8 mouse cellular contexts compared by ENCODE assay signal in the genomic region with DNA sequence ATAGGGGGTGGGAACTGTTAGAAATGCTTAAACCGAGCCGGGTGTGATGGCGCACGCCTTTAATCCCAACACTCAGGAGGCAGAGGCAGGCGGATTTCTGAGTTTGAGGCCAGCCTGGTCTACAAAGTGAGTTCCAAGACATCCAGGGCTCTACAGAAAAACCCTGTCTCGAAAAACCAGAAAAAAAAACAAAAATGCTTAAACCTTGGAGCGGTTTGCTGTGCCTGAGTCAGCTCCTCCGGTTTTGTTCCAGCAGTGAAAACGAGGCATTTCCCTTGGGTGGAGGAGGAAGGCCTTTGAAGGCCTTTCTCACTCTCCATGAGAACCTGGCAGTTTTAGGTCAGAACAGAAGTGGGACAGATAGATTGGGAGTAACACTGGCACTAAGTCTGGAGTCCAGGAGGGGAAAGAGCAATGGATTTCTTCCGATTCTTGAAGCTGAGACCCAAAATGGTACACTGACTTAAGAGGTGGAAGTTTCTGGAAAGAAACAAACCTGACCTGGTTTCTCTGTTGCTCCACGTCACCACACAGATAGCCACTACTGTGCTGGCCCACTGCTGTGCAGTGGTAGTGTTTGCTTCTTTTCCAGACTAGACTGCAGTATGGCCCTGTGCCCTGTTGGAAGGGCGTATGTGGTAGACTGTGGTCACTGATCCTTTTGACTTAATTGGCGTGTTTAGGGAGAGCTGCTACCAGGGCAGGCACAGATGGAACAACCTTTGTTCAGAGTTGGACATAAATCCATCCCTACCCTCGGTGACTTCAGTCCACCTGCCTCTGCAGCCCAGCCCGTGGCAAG. TPM values are rescaled to one million over a fixed set of nuclear protein-coding genes. Genes with fewer than 3 reads are reported as not detected.
DNase-seq lines count a peak whose midpoint lies in the region; ATAC-seq and TF ChIP-seq lines count a peak whose summit lies in the region.

No protein-coding gene starts in this region.

- H3K9me3 ChIP-seq in G1E (replicated peaks), result no peaks in the 10 kb centered on the region
- no peaks in the 10 kb centered on the region for H3K9me3 ChIP-seq in forebrain, embryonic 15.5 days
- no peaks in the 10 kb centered on the region for H3K9me3 ChIP-seq in kidney, postnatal 0 days (replicated peaks; ENCODE audit: low read length)
- no peaks in the 10 kb centered on the region for H3K9me3 ChIP-seq in neural tube, embryonic 15.5 days (replicated peaks)

- intact Hi-C loops in gastrocnemius, postnatal 14 days (cut with DNase I; ENCODE audit: low total_unique reads), result no loop called here

- H3K27me3 ChIP-seq in G1E (ENCODE audit: insufficient read depth, low read length), result no peaks in the 10 kb centered on the region
- H3K27me3 ChIP-seq in forebrain, embryonic 15.5 days, result no peaks in the 10 kb centered on the region
- H3K27me3 ChIP-seq in kidney, postnatal 0 days (ENCODE audit: insufficient read depth, low read length), result no peaks in the 10 kb centered on the region
- H3K27me3 ChIP-seq in neural tube, embryonic 15.5 days (replicated peaks), result no peaks in the 10 kb centered on the region

- peak overlapping the region; percentile 85 for H3K27ac ChIP-seq in forebrain, embryonic 15.5 days (replicated peaks)
- peak overlapping the region; percentile 87 for H3K27ac ChIP-seq in kidney, postnatal 0 days
- peak overlapping the region; percentile 94 for H3K27ac ChIP-seq in neural tube, embryonic 15.5 days (replicated peaks)

- DNase-seq in gastrocnemius, postnatal 14 days, result peak; percentile 50
- DNase-seq in gastrocnemius, adult 8-10 months (ENCODE audit: low spot score in 2 of 2), result no peak
- no peak for DNase-seq in G1E (ENCODE audit: low spot score)
- no peak for DNase-seq in kidney, postnatal 0 days (ENCODE audit: low spot score)
- no peak for DNase-seq in right cerebral cortex, adult 18-20 months

- peaks cover 62% of the 10 kb centered on the region for H3K4me1 ChIP-seq in G1E (ENCODE audit: insufficient read depth, low read depth, low read length)
- H3K4me1 ChIP-seq in forebrain, embryonic 15.5 days, result peaks cover 52% of the 10 kb centered on the region
- H3K4me1 ChIP-seq in kidney, postnatal 0 days (replicated peaks; ENCODE audit: insufficient read depth, low read length), result peaks cover 16% of the 10 kb centered on the region
- peaks cover 58% of the 10 kb centered on the region for H3K4me1 ChIP-seq in neural tube, embryonic 15.5 days

- ATAC-seq in G1E (ENCODE audit: extremely low read depth, insufficient number of reproducible peaks, low FRiP score, poor library complexity, severe bottlenecking), result no peak
- no peak for ATAC-seq in forebrain, embryonic 15.5 days (replicated peaks)
- no peak for ATAC-seq in kidney, postnatal 0 days (replicated peaks; ENCODE audit: low FRiP score, low read depth)
- ATAC-seq in neural tube, embryonic 15.5 days (ENCODE audit: low FRiP score), result no peak
- no peak for ATAC-seq in megakaryocyte progenitor cell, adult 5-6 weeks (replicated peaks; ENCODE audit: poor library complexity)

- H3K4me3 ChIP-seq in G1E (ENCODE audit: low read depth, low read length), result peak overlapping the region; percentile 92; the same call in 1 of the 2 replicates
- H3K4me3 ChIP-seq in forebrain, embryonic 15.5 days, result peak overlapping the region; percentile 57
- peak overlapping the region; percentile 81; the same call in 1 of the 2 replicates for H3K4me3 ChIP-seq in kidney, postnatal 0 days (replicated peaks; ENCODE audit: low read depth, low read length)
- peak overlapping the region; percentile 92 for H3K4me3 ChIP-seq in neural tube, embryonic 15.5 days (replicated peaks)

- TF ChIP-seq CTCF in G1E (IDR thresholded peaks at IDR 0.05; ENCODE audit: low read depth, low read length), result no peak
- TF ChIP-seq CTCF in kidney, postnatal 0 days (IDR thresholded peaks at IDR 0.05; ENCODE audit: low read depth), result no peak

- 62% methylated on average over 15 of the region's 15 CpGs for WGBS in forebrain, embryonic 15.5 days
- 58% methylated on average over 15 of the region's 15 CpGs for WGBS in kidney, postnatal 0 days
- 59% methylated on average over 15 of the region's 15 CpGs for WGBS in neural tube, embryonic 15.5 days

- peaks cover 43% of the 10 kb centered on the region for H3K36me3 ChIP-seq in G1E (replicated peaks)
- peaks cover 19% of the 10 kb centered on the region for H3K36me3 ChIP-seq in forebrain, embryonic 15.5 days
- H3K36me3 ChIP-seq in kidney, postnatal 0 days (ENCODE audit: insufficient read depth, low read length), result peaks cover 18% of the 10 kb centered on the region; the same call in 1 of the 2 replicates
- peaks cover 19% of the 10 kb centered on the region for H3K36me3 ChIP-seq in neural tube, embryonic 15.5 days

- peak overlapping the region; percentile 67 for H3K4me2 ChIP-seq in forebrain, embryonic 15.5 days (replicated peaks)
- peak overlapping the region; percentile 73 for H3K4me2 ChIP-seq in kidney, postnatal 0 days (ENCODE audit: low read length)
- peak overlapping the region; percentile 86 for H3K4me2 ChIP-seq in neural tube, embryonic 15.5 days

- peak overlapping the region; percentile 34; the same call in 1 of the 2 replicates for H3K9ac ChIP-seq in forebrain, embryonic 15.5 days (replicated peaks)
- peak overlapping the region; percentile 31; the same call in 1 of the 2 replicates for H3K9ac ChIP-seq in kidney, postnatal 0 days (ENCODE audit: low read depth, low read length)
- H3K9ac ChIP-seq in neural tube, embryonic 15.5 days (replicated peaks), result peak overlapping the region; percentile 75

RNA-seq across cellular contexts. Expression of a gene that starts 1.4 kb away (rescaled TPM):
- 10 to 100 TPM; 12.0 to 12.3 TPM for total RNA-seq in gastrocnemius, postnatal 14 days (2021)
- total RNA-seq in gastrocnemius, adult 8-10 months (2022), result 1 to 10 TPM; 4.8 to 7.0 (median 6.3) TPM
- total RNA-seq in G1E (2014; fragmentation: Nextera tagmentation) (7.0 and 12.5 TPM in 2 replicates), G1E (2017) (7.3 and 9.4 TPM in 2 replicates)
- 6.3 and 9.2 TPM in 2 replicates for polyA plus RNA-seq in G1E (2012)
- 16.6 and 17.1 TPM in 2 replicates for polyA plus RNA-seq in forebrain, embryonic 15.5 days (2015; fragmentation: Nextera tagmentation; extraction: Ambion mirVana)
- polyA plus RNA-seq in kidney, postnatal 0 days (2015; fragmentation: Nextera tagmentation; extraction: Ambion mirVana), result 14.6 and 16.6 TPM in 2 replicates
- 16.5 and 17.3 TPM in 2 replicates for polyA plus RNA-seq in neural tube, embryonic 15.5 days (2015; fragmentation: Nextera tagmentation; extraction: Ambion mirVana)
- 5.5 and 6.2 TPM in 2 replicates for total RNA-seq in megakaryocyte progenitor cell, adult 5-6 weeks (2015)
- total RNA-seq in megakaryocyte progenitor cell, adult 5-6 weeks (2017), result 4.3 and 7.2 TPM in 2 replicates

RNA-seq across cellular contexts. Expression of a gene that starts 1.6 kb away (rescaled TPM):
- 1 to 10 TPM; 4.7 to 5.4 TPM for total RNA-seq in gastrocnemius, postnatal 14 days (2021)
- total RNA-seq in gastrocnemius, adult 8-10 months (2022), result 1 to 10 TPM; 4.1 to 5.3 (median 4.7) TPM
- total RNA-seq in G1E (2014; fragmentation: Nextera tagmentation) (20.1 and 21.0 TPM in 2 replicates), G1E (2017) (13.6 and 16.1 TPM in 2 replicates)
- polyA plus RNA-seq in G1E (2012), result 5.2 and 6.2 TPM in 2 replicates
- polyA plus RNA-seq in forebrain, embryonic 15.5 days (2015; fragmentation: Nextera tagmentation; extraction: Ambion mirVana), result 30.8 and 33.4 TPM in 2 replicates
- polyA plus RNA-seq in kidney, postnatal 0 days (2015; fragmentation: Nextera tagmentation; extraction: Ambion mirVana), result 4.2 and 5.0 TPM in 2 replicates
- 28.0 and 29.0 TPM in 2 replicates for polyA plus RNA-seq in neural tube, embryonic 15.5 days (2015; fragmentation: Nextera tagmentation; extraction: Ambion mirVana)
- 3.3 and 4.1 TPM in 2 replicates for total RNA-seq in megakaryocyte progenitor cell, adult 5-6 weeks (2015)
- total RNA-seq in megakaryocyte progenitor cell, adult 5-6 weeks (2017), result 1.5 and 6.4 TPM in 2 replicates

RNA-seq across cellular contexts. Expression of a gene that starts 39.7 kb away (rescaled TPM):
- total RNA-seq in gastrocnemius, postnatal 14 days (2021), result not detected
- under 1 TPM in 3 of 4 experiments, not detected in 1; 0.34 to 0.46 (median 0.39) TPM for total RNA-seq in gastrocnemius, adult 8-10 months (2022)
- total RNA-seq in G1E (2014; fragmentation: Nextera tagmentation) (not detected in 2 replicates), G1E (2017) (0.17 TPM in 1 of 2 replicates, not detected in the other)
- polyA plus RNA-seq in G1E (2012), result not detected in 2 replicates
- polyA plus RNA-seq in forebrain, embryonic 15.5 days (2015; fragmentation: Nextera tagmentation; extraction: Ambion mirVana), result 0.76 and 1.6 TPM in 2 replicates
- polyA plus RNA-seq in kidney, postnatal 0 days (2015; fragmentation: Nextera tagmentation; extraction: Ambion mirVana), result not detected in 2 replicates
- polyA plus RNA-seq in neural tube, embryonic 15.5 days (2015; fragmentation: Nextera tagmentation; extraction: Ambion mirVana), result 1.6 and 1.7 TPM in 2 replicates
- not detected in 2 replicates for total RNA-seq in megakaryocyte progenitor cell, adult 5-6 weeks (2015)
- not detected in 2 replicates for total RNA-seq in megakaryocyte progenitor cell, adult 5-6 weeks (2017)

RNA-seq across cellular contexts. Expression of a gene that starts 47.6 kb away (rescaled TPM):
- 10 to 100 TPM; 12.3 to 14.7 TPM for total RNA-seq in gastrocnemius, postnatal 14 days (2021)
- 10 to 100 TPM; 11.8 to 15.2 (median 13.8) TPM for total RNA-seq in gastrocnemius, adult 8-10 months (2022)
- total RNA-seq in G1E (2014; fragmentation: Nextera tagmentation), result 7.7 and 10.8 TPM in 2 replicates
- total RNA-seq in G1E (2017), result 9.4 and 10.7 TPM in 2 replicates
- polyA plus RNA-seq in G1E (2012), result 4.5 and 6.4 TPM in 2 replicates
- 4.6 and 5.6 TPM in 2 replicates for polyA plus RNA-seq in forebrain, embryonic 15.5 days (2015; fragmentation: Nextera tagmentation; extraction: Ambion mirVana)
- polyA plus RNA-seq in kidney, postnatal 0 days (2015; fragmentation: Nextera tagmentation; extraction: Ambion mirVana), result 38.4 and 38.9 TPM in 2 replicates
- 5.2 and 10.4 TPM in 2 replicates for polyA plus RNA-seq in neural tube, embryonic 15.5 days (2015; fragmentation: Nextera tagmentation; extraction: Ambion mirVana)
- 16.3 and 16.5 TPM in 2 replicates for total RNA-seq in megakaryocyte progenitor cell, adult 5-6 weeks (2015)
- total RNA-seq in megakaryocyte progenitor cell, adult 5-6 weeks (2017), result 34.5 and 35.9 TPM in 2 replicates

RNA-seq across cellular contexts. Expression of a gene that starts 54.6 kb away (rescaled TPM):
- total RNA-seq in gastrocnemius, postnatal 14 days (2021), result not detected
- not detected for total RNA-seq in gastrocnemius, adult 8-10 months (2022)
- total RNA-seq in G1E (2014; fragmentation: Nextera tagmentation) (not detected in 2 replicates), G1E (2017) (not detected in 2 replicates)
- not detected in 2 replicates for polyA plus RNA-seq in G1E (2012)
- polyA plus RNA-seq in forebrain, embryonic 15.5 days (2015; fragmentation: Nextera tagmentation; extraction: Ambion mirVana), result not detected in 2 replicates
- polyA plus RNA-seq in kidney, postnatal 0 days (2015; fragmentation: Nextera tagmentation; extraction: Ambion mirVana), result not detected in 2 replicates
- 0.33 TPM in 1 of 2 replicates, not detected in the other for polyA plus RNA-seq in neural tube, embryonic 15.5 days (2015; fragmentation: Nextera tagmentation; extraction: Ambion mirVana)
- not detected in 2 replicates for total RNA-seq in megakaryocyte progenitor cell, adult 5-6 weeks (2015)
- not detected in 2 replicates for total RNA-seq in megakaryocyte progenitor cell, adult 5-6 weeks (2017)
